Mouse (Mus musculus): ENCODE measurements around the gene Galnt7. TPM values are rescaled to one million over a fixed set of nuclear protein-coding genes. Genes with fewer than 3 reads are reported as not detected.
"Not testable (repeated sequence)": the region's sequence is repeated elsewhere in the genome, so short reads cannot be mapped to it uniquely, and the experiment has no call there.

The Galnt7 gene
- polyA plus RNA-seq, 1 experiment, result 26.1 TPM

GRCm38 (mm10) chr8:57511316-57512118, 141.3 kb downstream of the Galnt7 start, which contains the start of gene Hmgb2:
Gene Hmgb2, plus strand, starts transcription at chr8:57511907.
- TF ChIP-seq EP300 (IDR thresholded peaks at IDR 0.05; ENCODE audit: insufficient read depth, low read depth, low read length) (peak; percentile 47), CTCF (IDR thresholded peaks at IDR 0.05; ENCODE audit: low read depth, low read length) (no peak), POLR2A (IDR thresholded peaks at IDR 0.05; ENCODE audit: insufficient read depth, low read length) (peak; percentile 93)
- H3K9ac ChIP-seq (ENCODE audit: low read depth, poor library complexity, severe bottlenecking), result peak within 1 kb of the TSS; percentile 100
- no peaks in the 10 kb centered on the region for H3K27me3 ChIP-seq (ENCODE audit: control insufficient read depth, insufficient read depth, low read length, poor library complexity, severe bottlenecking)
- peak within 1 kb of the TSS; percentile 88 for H3K4me3 ChIP-seq (ENCODE audit: low read depth, low read length)
- peaks cover 52% of the 10 kb centered on the region for H3K36me3 ChIP-seq (ENCODE audit: control insufficient read depth, insufficient read depth, low read length, poor library complexity, severe bottlenecking)
- no peaks in the 10 kb centered on the region for H3K9me3 ChIP-seq (replicated peaks; ENCODE audit: control insufficient read depth, insufficient read depth, low read length, poor library complexity, severe bottlenecking)
- no peaks in the 10 kb centered on the region for H3K4me1 ChIP-seq (ENCODE audit: control insufficient read depth, insufficient read depth, low read length)
- peak within 1 kb of the TSS; percentile 94 for H3K27ac ChIP-seq (ENCODE audit: insufficient read depth, low read length)

- Histone ChIP-seq H3K4me1 (ENCODE audit: control insufficient read depth, insufficient read depth, low read length) (no peaks in the 10 kb centered on the region), H3K4me3 (ENCODE audit: low read depth, low read length) (peak overlapping the region; percentile 78)
Measured at GRCm38 (mm10) chr8:57510791-57511315, 142.0 kb downstream of the Galnt7 start.

GRCm38 (mm10) chr8:57508657-57509056, 144.2 kb downstream of the Galnt7 start:
- Histone ChIP-seq H3K4me3 (ENCODE audit: low read depth, low read length) (no peak overlapping the region), H3K4me1 (ENCODE audit: control insufficient read depth, insufficient read depth, low read length) (peaks cover 2% of the 10 kb centered on the region), H3K9me3 (replicated peaks; ENCODE audit: control insufficient read depth, insufficient read depth, low read length, poor library complexity, severe bottlenecking) (peaks cover 11% of the 10 kb centered on the region), H3K36me3 (ENCODE audit: control insufficient read depth, insufficient read depth, low read length, poor library complexity, severe bottlenecking) (peaks cover 36% of the 10 kb centered on the region), H3K9ac (ENCODE audit: low read depth, poor library complexity, severe bottlenecking) (no peak overlapping the region), H3K27me3 (ENCODE audit: control insufficient read depth, insufficient read depth, low read length, poor library complexity, severe bottlenecking) (no peaks in the 10 kb centered on the region), H3K27ac (ENCODE audit: insufficient read depth, low read length) (0 out of 2 replicates have a peak overlapping the region, but pooled peaks have one; percentile 54)
- TF ChIP-seq CTCF (IDR thresholded peaks at IDR 0.05; ENCODE audit: low read depth, low read length), result no peak
- TF ChIP-seq EP300 (IDR thresholded peaks at IDR 0.05; ENCODE audit: insufficient read depth, low read depth, low read length), result no peak
- TF ChIP-seq POLR2A (IDR thresholded peaks at IDR 0.05; ENCODE audit: insufficient read depth, low read length), result no peak

More at GRCm38 (mm10) chr8:57510791-57511315, 142.0 kb downstream of the Galnt7 start:
- Histone ChIP-seq H3K36me3 (ENCODE audit: control insufficient read depth, insufficient read depth, low read length, poor library complexity, severe bottlenecking) (peaks cover 50% of the 10 kb centered on the region), H3K9me3 (replicated peaks; ENCODE audit: control insufficient read depth, insufficient read depth, low read length, poor library complexity, severe bottlenecking) (no peaks in the 10 kb centered on the region), H3K27me3 (ENCODE audit: control insufficient read depth, insufficient read depth, low read length, poor library complexity, severe bottlenecking) (no peaks in the 10 kb centered on the region), H3K9ac (ENCODE audit: low read depth, poor library complexity, severe bottlenecking) (peak overlapping the region; percentile 98), H3K27ac (ENCODE audit: insufficient read depth, low read length) (peak overlapping the region; percentile 82)
- TF ChIP-seq EP300 (IDR thresholded peaks at IDR 0.05; ENCODE audit: insufficient read depth, low read depth, low read length), result no peak
- TF ChIP-seq CTCF (IDR thresholded peaks at IDR 0.05; ENCODE audit: low read depth, low read length), result no peak
- no peak for TF ChIP-seq POLR2A (IDR thresholded peaks at IDR 0.05; ENCODE audit: insufficient read depth, low read length)

- Histone ChIP-seq H3K9me3 (replicated peaks; ENCODE audit: control insufficient read depth, insufficient read depth, low read length, poor library complexity, severe bottlenecking) (peaks cover 11% of the 10 kb centered on the region), H3K36me3 (ENCODE audit: control insufficient read depth, insufficient read depth, low read length, poor library complexity, severe bottlenecking) (peaks cover 25% of the 10 kb centered on the region), H3K4me3 (ENCODE audit: low read depth, low read length) (no peak overlapping the region), H3K9ac (ENCODE audit: low read depth, poor library complexity, severe bottlenecking) (no peak overlapping the region), H3K4me1 (ENCODE audit: control insufficient read depth, insufficient read depth, low read length) (peaks cover 2% of the 10 kb centered on the region), H3K27me3 (ENCODE audit: control insufficient read depth, insufficient read depth, low read length, poor library complexity, severe bottlenecking) (no peaks in the 10 kb centered on the region), H3K27ac (ENCODE audit: insufficient read depth, low read length) (no peak overlapping the region)
- TF ChIP-seq EP300 (IDR thresholded peaks at IDR 0.05; ENCODE audit: insufficient read depth, low read depth, low read length) (no peak), CTCF (IDR thresholded peaks at IDR 0.05; ENCODE audit: low read depth, low read length) (no peak), POLR2A (IDR thresholded peaks at IDR 0.05; ENCODE audit: insufficient read depth, low read length) (no peak)
Measured at GRCm38 (mm10) chr8:57507556-57508063, 145.2 kb downstream of the Galnt7 start.

GRCm38 (mm10) chr8:57505500-57505899, 147.3 kb downstream of the Galnt7 start:
- Histone ChIP-seq H3K27ac (ENCODE audit: insufficient read depth, low read length) (peak overlapping the region; percentile 4; the same call in 1 of the 2 replicates), H3K36me3 (ENCODE audit: control insufficient read depth, insufficient read depth, low read length, poor library complexity, severe bottlenecking) (peaks cover 26% of the 10 kb centered on the region), H3K9me3 (replicated peaks; ENCODE audit: control insufficient read depth, insufficient read depth, low read length, poor library complexity, severe bottlenecking) (peaks cover 11% of the 10 kb centered on the region)
- H3K9ac ChIP-seq (ENCODE audit: low read depth, poor library complexity, severe bottlenecking); H3K4me1 ChIP-seq (ENCODE audit: control insufficient read depth, insufficient read depth, low read length); H3K27me3 ChIP-seq (ENCODE audit: control insufficient read depth, insufficient read depth, low read length, poor library complexity, severe bottlenecking); H3K4me3 ChIP-seq (ENCODE audit: low read depth, low read length): not testable (repeated sequence)

GRCm38 (mm10) chr8:57503641-57504040, 149.2 kb downstream of the Galnt7 start:
- Histone ChIP-seq H3K4me1 (ENCODE audit: control insufficient read depth, insufficient read depth, low read length) (peaks cover 2% of the 10 kb centered on the region), H3K9me3 (replicated peaks; ENCODE audit: control insufficient read depth, insufficient read depth, low read length, poor library complexity, severe bottlenecking) (peaks cover 11% of the 10 kb centered on the region), H3K9ac (ENCODE audit: low read depth, poor library complexity, severe bottlenecking) (no peak overlapping the region), H3K4me3 (ENCODE audit: low read depth, low read length) (no peak overlapping the region), H3K36me3 (ENCODE audit: control insufficient read depth, insufficient read depth, low read length, poor library complexity, severe bottlenecking) (peaks cover 18% of the 10 kb centered on the region), H3K27me3 (ENCODE audit: control insufficient read depth, insufficient read depth, low read length, poor library complexity, severe bottlenecking) (no peaks in the 10 kb centered on the region), H3K27ac (ENCODE audit: insufficient read depth, low read length) (no peak overlapping the region)
- TF ChIP-seq CTCF (IDR thresholded peaks at IDR 0.05; ENCODE audit: low read depth, low read length), result peak; percentile 65
- TF ChIP-seq POLR2A (IDR thresholded peaks at IDR 0.05; ENCODE audit: insufficient read depth, low read length), result no peak

Data from ES-Bruce4 (cell line).